Mouse (Mus musculus) midbrain, embryonic 16.5 days (tissue): ENCODE data around the gene Heatr6. TPM values are rescaled to one million over a fixed set of nuclear protein-coding genes. Genes with fewer than 3 reads are reported as not detected.

ENCODE experiments used
- ATAC-seq: fragments of 200-750 bp; cut with Nextera tagmentation; 2 replicates; pipeline ENCODE4 v1.8.0; 2017; ENCODE audit warnings: moderate TSS enrichment
- H3K27ac ChIP-seq: fragments of 300-500 bp; sonication (generic); 2 replicates; pipeline ENCODE4 v1.5.1; 2014; ENCODE audit warnings: mild to moderate bottlenecking, low read length, mixed read lengths
- H3K27me3 ChIP-seq: fragments of 300-500 bp; sonication (generic); 2 replicates; pipeline ENCODE4 v1.6.1; 2014; ENCODE audit warnings: low read depth, low read length, mixed read lengths; ENCODE audit not compliant: control insufficient read depth, insufficient read depth
- H3K36me3 ChIP-seq: fragments of 300-500 bp; sonication (generic); 2 replicates; pipeline ENCODE4 v1.6.1; 2014; ENCODE audit warnings: mild to moderate bottlenecking, low read length, moderate library complexity, mixed read lengths; ENCODE audit not compliant: control insufficient read depth, insufficient read depth
- H3K4me1 ChIP-seq: fragments of 300-500 bp; sonication (generic); 2 replicates; pipeline ENCODE4 v1.6.1; 2014; ENCODE audit warnings: mild to moderate bottlenecking, low read length, mixed read lengths; ENCODE audit not compliant: control insufficient read depth, insufficient read depth
- H3K4me2 ChIP-seq: fragments of 300-500 bp; sonication (generic); 2 replicates; pipeline ENCODE4 v1.6.1; 2014; ENCODE audit warnings: mild to moderate bottlenecking, low read length, mixed read lengths
- H3K4me3 ChIP-seq: fragments of 300-500 bp; sonication (generic); 2 replicates; pipeline ENCODE4 v1.5.1; 2014; ENCODE audit warnings: low read depth, mild to moderate bottlenecking, low read length, moderate library complexity, mixed read lengths
- H3K9ac ChIP-seq: fragments of 300-500 bp; sonication (generic); 2 replicates; pipeline ENCODE4 v1.6.1; 2014; ENCODE audit warnings: low read depth, low read length, mixed read lengths
- H3K9me3 ChIP-seq: fragments of 300-500 bp; sonication (generic); replicated peaks from 2 replicates; pipeline ENCODE4 v1.6.1; 2014; ENCODE audit warnings: mild to moderate bottlenecking, low read length, mixed read lengths; ENCODE audit not compliant: control insufficient read depth, poor library complexity, severe bottlenecking
- WGBS: fragments of 180-500 bp; shearing (Covaris S2); extraction: QIAGEN DNeasy Blood & Tissue Kit; methylation state at CpG from one replicate; pipeline ENCODE4 v1.1.7; 2014; 5-methylcytosine and 5-hydroxymethylcytosine counted together
- polyA plus RNA-seq: library from polyadenylated mRNA; unstranded; fragments of >200 nt; fragmentation: Nextera tagmentation; extraction: Ambion mirVana; gene quantifications from 2 replicates; pipeline ENCODE4 v1.2.1, GENCODE M21; 2015

Gene Heatr6
- polyA plus RNA-seq, 1 experiment from 2014 or later: 32.2 TPM

- 97% methylated on average over 16 of the region's 16 CpGs for WGBS
- Histone ChIP-seq H3K9me3 (no peaks in the 10 kb centered on the region), H3K36me3 (peaks cover 44% of the 10 kb centered on the region), H3K4me1 (no peaks in the 10 kb centered on the region), H3K27me3 (no peaks in the 10 kb centered on the region), H3K4me3 (no peak overlapping the region), H3K9ac (no peak overlapping the region), H3K27ac (no peak overlapping the region), H3K4me2 (no peak overlapping the region)
- ATAC-seq: no peak
These were observed 20.2 kb downstream of the Heatr6 start for GRCm38 (mm10) chr11:83773691-83774090.

- Histone ChIP-seq H3K9ac (no peak overlapping the region), H3K36me3 (peaks cover 50% of the 10 kb centered on the region), H3K4me2 (no peak overlapping the region), H3K4me3 (no peak overlapping the region), H3K4me1 (no peaks in the 10 kb centered on the region), H3K27me3 (no peaks in the 10 kb centered on the region), H3K9me3 (no peaks in the 10 kb centered on the region), H3K27ac (no peak overlapping the region)
- ATAC-seq: no peak
- WGBS: 97% methylated on average over 11 of the region's 11 CpGs
These were observed 20.8 kb downstream of the Heatr6 start for GRCm38 (mm10) chr11:83774324-83774723.

GRCm38 (mm10) chr11:83776798-83777197 is 23.3 kb downstream of the Heatr6 start:
- Histone ChIP-seq H3K4me1 (no peaks in the 10 kb centered on the region), H3K4me3 (no peak overlapping the region), H3K27ac (no peak overlapping the region), H3K4me2 (no peak overlapping the region), H3K36me3 (peaks cover 64% of the 10 kb centered on the region), H3K9ac (no peak overlapping the region), H3K27me3 (no peaks in the 10 kb centered on the region), H3K9me3 (no peaks in the 10 kb centered on the region)
- WGBS: 95% methylated on average over 8 of the region's 8 CpGs
- ATAC-seq: no peak

- WGBS: 88% methylated on average over 14 of the region's 14 CpGs
- Histone ChIP-seq H3K9me3 (no peaks in the 10 kb centered on the region), H3K36me3 (peaks cover 29% of the 10 kb centered on the region), H3K4me1 (no peaks in the 10 kb centered on the region), H3K9ac (no peak overlapping the region), H3K4me3 (no peak overlapping the region), H3K27me3 (no peaks in the 10 kb centered on the region), H3K4me2 (no peak overlapping the region), H3K27ac (no peak overlapping the region)
- ATAC-seq: no peak
These were observed 30.6 kb downstream of the Heatr6 start for GRCm38 (mm10) chr11:83783931-83784600.

- ATAC-seq: no peak
- Histone ChIP-seq H3K27me3 (no peaks in the 10 kb centered on the region), H3K4me3 (no peak overlapping the region), H3K9ac (no peak overlapping the region), H3K4me1 (no peaks in the 10 kb centered on the region), H3K27ac (no peak overlapping the region), H3K4me2 (no peak overlapping the region), H3K9me3 (no peaks in the 10 kb centered on the region), H3K36me3 (peaks cover 25% of the 10 kb centered on the region)
- WGBS: 91% methylated on average over 2 of the region's 2 CpGs
These were observed 31.2 kb downstream of the Heatr6 start for GRCm38 (mm10) chr11:83784661-83785060.

GRCm38 (mm10) chr11:83785366-83785765 is 31.9 kb downstream of the Heatr6 start:
- 7% methylated on average over 2 of the region's 2 CpGs for WGBS
- no peak overlapping the region for H3K4me3 ChIP-seq
- no peak overlapping the region for H3K4me2 ChIP-seq
- H3K4me1 ChIP-seq: no peaks in the 10 kb centered on the region
- H3K9me3 ChIP-seq: no peaks in the 10 kb centered on the region
- no peak overlapping the region for H3K27ac ChIP-seq
- H3K36me3 ChIP-seq: peaks cover 17% of the 10 kb centered on the region
- H3K9ac ChIP-seq: no peak overlapping the region
- no peak for ATAC-seq
- H3K27me3 ChIP-seq: no peaks in the 10 kb centered on the region

GRCm38 (mm10) chr11:83786835-83787234 is 33.3 kb downstream of the Heatr6 start:
- WGBS: 84% methylated on average over 4 of the region's 4 CpGs
- Histone ChIP-seq H3K9ac (no peak overlapping the region), H3K36me3 (peaks cover 7% of the 10 kb centered on the region), H3K4me3 (no peak overlapping the region), H3K27me3 (no peaks in the 10 kb centered on the region), H3K4me2 (no peak overlapping the region), H3K27ac (no peak overlapping the region), H3K4me1 (no peaks in the 10 kb centered on the region), H3K9me3 (no peaks in the 10 kb centered on the region)
- no peak for ATAC-seq

- Histone ChIP-seq H3K36me3 (peaks cover 7% of the 10 kb centered on the region), H3K27ac (no peak overlapping the region), H3K4me1 (no peaks in the 10 kb centered on the region), H3K27me3 (no peaks in the 10 kb centered on the region), H3K9me3 (no peaks in the 10 kb centered on the region), H3K4me3 (no peak overlapping the region), H3K4me2 (no peak overlapping the region), H3K9ac (no peak overlapping the region)
- no peak for ATAC-seq
- WGBS: 84% methylated on average over 15 of the region's 15 CpGs
These were observed 34.0 kb downstream of the Heatr6 start for GRCm38 (mm10) chr11:83787401-83788021.

- no peak overlapping the region for H3K4me2 ChIP-seq
- no peak overlapping the region for H3K9ac ChIP-seq
- no peaks in the 10 kb centered on the region for H3K27me3 ChIP-seq
- H3K36me3 ChIP-seq: peaks cover 3% of the 10 kb centered on the region; the same call in 1 of the 2 replicates
- ATAC-seq: no peak
- H3K27ac ChIP-seq: no peak overlapping the region
- no peak overlapping the region for H3K4me3 ChIP-seq
- no peaks in the 10 kb centered on the region for H3K4me1 ChIP-seq
- no peaks in the 10 kb centered on the region for H3K9me3 ChIP-seq
- WGBS: 86% methylated on average over 8 of the region's 8 CpGs
These were observed 34.8 kb downstream of the Heatr6 start for GRCm38 (mm10) chr11:83788331-83788730.
